Mouse (Mus musculus) megakaryocyte, embryonic 14.5 days (primary cell): ENCODE data around the gene Cep290.

Experiments used
- FLI1 ChIP-seq: IDR thresholded peaks from 2 replicates; pipeline ENCODE4 v1.6.1; 2012; ENCODE audit warnings: low read length, inconsistent platforms, mixed read lengths
- GATA1 ChIP-seq: IDR thresholded peaks from 3 replicates; pipeline ENCODE4 v1.6.1; 2012; ENCODE audit warnings: mixed read lengths, low read length, inconsistent platforms, borderline replicate concordance

GRCm38 (mm10) chr10:100521617-100522016 lies 34.3 kb downstream of the Cep290 start:
- TF ChIP-seq GATA1 (no peak), FLI1 (no peak)
